Mouse (Mus musculus): ENCODE data around the gene Vamp3. TPM values are rescaled to one million over a fixed set of nuclear protein-coding genes. Genes with fewer than 3 reads are reported as not detected.

Vamp3 gene
- polyA plus RNA-seq, 1 experiment from 2014 or later: 122 TPM

Other genes starting within 250 kb of the Vamp3 start
- 28.0 and 28.2 TPM in 2 replicates for gene Errfi1, start 204.0 kb downstream of the Vamp3 start, polyA plus RNA-seq (2015; fragmentation: Nextera tagmentation; extraction: Ambion mirVana)
- gene Park7, start 143.5 kb downstream of the Vamp3 start, polyA plus RNA-seq (2015; fragmentation: Nextera tagmentation; extraction: Ambion mirVana): 390 and 416 TPM in 2 replicates
- gene Tnfrsf9, start 143.4 kb downstream of the Vamp3 start, polyA plus RNA-seq (2015; fragmentation: Nextera tagmentation; extraction: Ambion mirVana): 2.4 and 2.5 TPM in 2 replicates
- gene Uts2, start 60.9 kb downstream of the Vamp3 start, polyA plus RNA-seq (2015; fragmentation: Nextera tagmentation; extraction: Ambion mirVana): not detected in 2 replicates
- 3.1 and 3.7 TPM in 2 replicates for gene Per3, start 13.3 kb downstream of the Vamp3 start, polyA plus RNA-seq (2015; fragmentation: Nextera tagmentation; extraction: Ambion mirVana)
- not detected in 2 replicates for gene Gm13090, start 31.6 kb upstream of the Vamp3 start, polyA plus RNA-seq (2015; fragmentation: Nextera tagmentation; extraction: Ambion mirVana)